In the genomic region with DNA sequence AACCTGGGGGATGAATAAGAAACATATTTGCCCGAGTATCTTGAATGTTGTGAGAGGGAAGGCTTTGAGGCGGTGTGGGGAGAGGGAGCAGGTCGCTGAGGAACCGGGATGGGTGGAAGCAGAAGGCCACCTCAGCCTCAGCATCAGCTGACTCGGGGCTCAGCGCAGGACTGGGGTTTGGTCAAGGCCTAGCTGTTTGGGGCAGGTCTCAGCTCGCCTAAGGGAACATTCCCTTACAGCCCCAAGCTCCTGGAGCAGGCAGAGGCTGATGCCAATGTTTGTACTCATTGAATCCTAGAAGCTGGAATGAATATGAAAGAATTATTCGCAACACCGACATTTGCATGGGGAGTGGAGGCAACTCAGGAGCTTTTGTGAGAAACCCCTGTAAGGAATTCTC, we compare ENCODE assay signal across 23 mouse cellular contexts. TPM values are rescaled to one million over a fixed set of nuclear protein-coding genes. Genes with fewer than 3 reads are reported as not detected.
A peak's percentile ranks its signal among the peaks of the same experiment; 100 is the strongest.
DNase-seq lines count a peak whose midpoint lies in the region; ATAC-seq lines count a peak whose summit lies in the region.
"Had no signal": no experiment of that assay in that cellular context is flagged by ENCODE, and none has a peak within 500 bp of the region (broad histone marks: within the 10 kb centered on the region; RNA-seq: fewer than 3 reads in every experiment).

No protein-coding gene starts in this region.

- peak; percentile 82 for DNase-seq in heart, adult 11 months
- DNase-seq in heart, postnatal 25 days (ENCODE audit: low spot score), result no peak
- DNase-seq in urinary bladder, adult 18-20 months (ENCODE audit: low spot score in 2 of 2), result peak; percentile 29 to 57
- DNase-seq in urinary bladder, postnatal 10 days (ENCODE audit: low spot score), result no peak
- peak; percentile 51 to 56 for DNase-seq in urinary bladder, postnatal 36 days (ENCODE audit: low spot score in 2 of 2)
- no peak for DNase-seq in urinary bladder, adult 2 months (ENCODE audit: low spot score)
- DNase-seq: adrenal gland, adult 2 months; adrenal gland, postnatal 10 days; adrenal gland, postnatal 25 days; B cell, adult 2 months; cerebellum, adult 11 months; cerebellum, adult 18-20 months; cerebellum, adult 8-10 months; cerebellum, adult 9-11 months; cerebellum, postnatal 14 days; cerebellum, postnatal 36 days; embryo, embryonic 11 days; forebrain, postnatal 0 days had no signal

- intact Hi-C loops in heart, postnatal 25 days (cut with DNase I), result no loop called here

- no peak for ATAC-seq in erythroid progenitor cell, adult 5-6 weeks (replicated peaks; ENCODE audit: low FRiP score, poor library complexity, severe bottlenecking)
- ATAC-seq: activated CD4-positive, CD25-positive, alpha-beta regulatory T cell, adult 4 months; CD4-positive, CD25-positive, alpha-beta regulatory T cell, adult 4 months; forebrain, embryonic 13.5 days; forebrain, embryonic 15.5 days; forebrain, postnatal 0 days had no signal

RNA-seq across cellular contexts. Expression of gene Setd7, which starts 13.2 kb away (rescaled TPM):
- total RNA-seq in heart, postnatal 25 days (2021), result 10 to 100 TPM; 55.4 to 64.8 TPM
- polyA plus RNA-seq in urinary bladder, adult 2 months (2012; rRNA removed), result 41.5 and 63.2 TPM in 2 replicates
- 5.9 and 9.4 TPM in 2 replicates for total RNA-seq in erythroid progenitor cell, adult 5-6 weeks (2015; ENCODE audit: low replicate concordance)
- total RNA-seq in erythroid progenitor cell, adult 5-6 weeks (2017; ENCODE audit: low replicate concordance), result 1.6 and 3.3 TPM in 2 replicates

Comparison
In these comparisons a context has a peak if more than half of its experiments do, and no peak if none do; other contexts are left out.
1. DNase-seq: peak in heart, adult 11 months (single experiment), urinary bladder, adult 18-20 months (2 of 2) and urinary bladder, postnatal 36 days (2 of 2); none in heart, postnatal 25 days (single experiment), urinary bladder, postnatal 10 days (single experiment) and urinary bladder, adult 2 months (single experiment).
2. RNA of gene Setd7, which starts 13.2 kb away (total RNA-seq): 55.4 to 64.8 TPM in heart, postnatal 25 days; 1.6 to 9.4 TPM in erythroid progenitor cell, adult 5-6 weeks; every median in the first group is over 4 times any median in the second.